Mouse (Mus musculus) embryonic facial prominence, embryonic 15.5 days (tissue): ENCODE measurements at regions not wholly inside any gene's neighbourhood (a gene's known extent, or its start where the extent isn't known, plus 50 kb on each side); places are given as distances from the start of the nearest gene placed in this dataset.

Experiments used
- ATAC-seq: fragments of 200-750 bp; cut with Nextera tagmentation; 2 replicates; pipeline ENCODE4 v1.8.0; 2017; ENCODE audit warnings: low read depth, moderate TSS enrichment; ENCODE audit not compliant: insufficient number of reproducible peaks, low FRiP score, low TSS enrichment
- H3K27ac ChIP-seq: fragments of 300-500 bp; sonication (generic); replicated peaks from 2 replicates; pipeline ENCODE4 v1.5.1; 2015; ENCODE audit warnings: mild to moderate bottlenecking, inconsistent platforms
- H3K27me3 ChIP-seq: fragments of 300-500 bp; sonication (generic); 2 replicates; pipeline ENCODE4 v1.6.1; 2015; ENCODE audit warnings: inconsistent platforms
- H3K36me3 ChIP-seq: fragments of 300-500 bp; sonication (generic); 2 replicates; pipeline ENCODE4 v1.6.1; 2015; ENCODE audit warnings: mild to moderate bottlenecking, inconsistent platforms
- H3K4me1 ChIP-seq: fragments of 300-500 bp; sonication (generic); 2 replicates; pipeline ENCODE4 v1.6.1; 2015; ENCODE audit warnings: inconsistent platforms
- H3K4me2 ChIP-seq: fragments of 300-500 bp; sonication (generic); replicated peaks from 2 replicates; pipeline ENCODE4 v1.6.1; 2015; ENCODE audit warnings: mild to moderate bottlenecking, inconsistent platforms
- H3K4me3 ChIP-seq: fragments of 300-500 bp; sonication (generic); replicated peaks from 2 replicates; pipeline ENCODE4 v1.5.1; 2015; ENCODE audit warnings: mild to moderate bottlenecking, inconsistent platforms
- H3K9ac ChIP-seq: fragments of 300-500 bp; sonication (generic); 2 replicates; pipeline ENCODE4 v1.6.1; 2015; ENCODE audit warnings: inconsistent platforms
- H3K9me3 ChIP-seq: fragments of 300-500 bp; sonication (generic); replicated peaks from 2 replicates; pipeline ENCODE4 v1.6.1; 2016; ENCODE audit warnings: inconsistent platforms
- WGBS: fragments of 180-500 bp; shearing (Covaris S2); methylation state at CpG from one replicate; pipeline ENCODE4 v1.1.7; 2015; 5-methylcytosine and 5-hydroxymethylcytosine counted together

GRCm38 (mm10) chr15:43803342-43803741, 3669.2 kb downstream of the 9330182O14Rik start:
- Histone ChIP-seq H3K27ac (no peak overlapping the region), H3K4me3 (no peak overlapping the region)
- WGBS = 53% methylated on average over 4 of the region's 4 CpGs

More at GRCm38 (mm10) chr15:43803342-43803741, 3669.2 kb downstream of the 9330182O14Rik start:
- H3K9ac ChIP-seq = no peak overlapping the region
- no peak for ATAC-seq
- no peaks in the 10 kb centered on the region for H3K4me1 ChIP-seq
- H3K27me3 ChIP-seq = no peaks in the 10 kb centered on the region
- no peaks in the 10 kb centered on the region for H3K9me3 ChIP-seq
- no peak overlapping the region for H3K4me2 ChIP-seq
- no peaks in the 10 kb centered on the region for H3K36me3 ChIP-seq
